Mouse (Mus musculus): ENCODE data around the gene Rpl7a. TPM values are rescaled to one million over a fixed set of nuclear protein-coding genes. Genes with fewer than 3 reads are reported as not detected.

Gene Rpl7a
- polyA plus RNA-seq, 1 experiment, result 616 TPM

GRCm38 (mm10) chr2:26941539-26941938, 31.0 kb downstream of the Rpl7a start:
- TF ChIP-seq TAL1 (IDR thresholded peaks at IDR 0.05; ENCODE audit: low read length), result no peak
- no peak for TF ChIP-seq GATA1 (IDR thresholded peaks at IDR 0.05; ENCODE audit: low read length)
- Histone ChIP-seq H3K36me3 (ENCODE audit: control insufficient read depth) (peaks cover 2% of the 10 kb centered on the region; the same call in 1 of the 2 replicates), H3K9me3 (ENCODE audit: control insufficient read depth, low read length) (no peaks in the 10 kb centered on the region), H3K27me3 (ENCODE audit: control insufficient read depth) (no peaks in the 10 kb centered on the region), H3K4me1 (ENCODE audit: control insufficient read depth) (peaks cover 2% of the 10 kb centered on the region; the same call in 1 of the 2 replicates), H3K4me3 (replicated peaks) (no peak overlapping the region)

DNA sequence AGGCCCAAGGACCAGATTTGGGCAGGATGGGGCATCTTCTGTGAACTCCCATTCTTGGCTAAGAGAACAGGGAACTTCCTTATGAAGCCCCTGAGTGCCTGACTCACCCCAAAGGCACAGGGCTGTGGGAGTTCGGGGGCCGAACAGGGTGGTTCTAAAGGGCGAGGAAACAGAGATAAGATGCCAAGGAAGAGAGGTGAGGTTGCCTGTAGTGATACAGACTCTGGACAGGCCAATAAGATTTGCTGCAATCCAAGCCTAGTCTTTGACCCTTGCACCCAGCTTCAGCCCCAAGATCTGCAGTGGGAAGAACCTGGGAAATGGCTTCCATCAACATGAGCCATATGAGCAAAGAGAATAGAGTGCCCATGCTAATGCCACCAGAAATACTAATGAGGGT, 32.7 kb downstream of the Rpl7a start:
- Histone ChIP-seq H3K36me3 (ENCODE audit: control insufficient read depth) (peaks cover 9% of the 10 kb centered on the region), H3K4me3 (replicated peaks) (no peak overlapping the region), H3K9me3 (ENCODE audit: control insufficient read depth, low read length) (no peaks in the 10 kb centered on the region), H3K27me3 (ENCODE audit: control insufficient read depth) (no peaks in the 10 kb centered on the region), H3K4me1 (ENCODE audit: control insufficient read depth) (peaks cover 2% of the 10 kb centered on the region; the same call in 1 of the 2 replicates)
- TF ChIP-seq TAL1 (IDR thresholded peaks at IDR 0.05; ENCODE audit: low read length) (no peak), GATA1 (IDR thresholded peaks at IDR 0.05; ENCODE audit: low read length) (no peak)

DNA sequence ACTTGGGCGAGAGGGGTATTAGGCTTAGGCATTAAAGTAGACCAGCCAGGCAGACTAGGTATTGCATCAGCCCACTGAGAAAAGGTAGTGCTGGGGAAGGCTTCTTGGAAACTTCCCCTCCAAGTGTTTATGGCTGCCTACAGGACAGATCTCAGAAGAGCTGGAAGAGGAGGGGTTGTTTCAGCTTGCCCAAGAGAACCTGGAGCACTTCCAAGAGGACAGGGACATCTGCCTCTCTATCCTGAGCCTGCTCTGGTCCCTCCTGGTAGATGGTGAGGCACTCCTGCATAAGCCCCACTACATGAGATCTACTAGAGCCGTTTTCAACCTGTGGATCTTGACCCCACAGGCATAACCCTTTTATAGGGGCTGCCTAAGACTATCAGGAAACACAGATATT, 39.8 kb downstream of the Rpl7a start:
- no peaks in the 10 kb centered on the region for H3K4me1 ChIP-seq (ENCODE audit: control insufficient read depth)
- no peak overlapping the region for H3K4me3 ChIP-seq (replicated peaks)
- no peaks in the 10 kb centered on the region for H3K27me3 ChIP-seq (ENCODE audit: control insufficient read depth)
- TF ChIP-seq TAL1 (IDR thresholded peaks at IDR 0.05; ENCODE audit: low read length) (no peak), GATA1 (IDR thresholded peaks at IDR 0.05; ENCODE audit: low read length) (no peak)
- peaks cover 76% of the 10 kb centered on the region for H3K36me3 ChIP-seq (ENCODE audit: control insufficient read depth)
- no peaks in the 10 kb centered on the region for H3K9me3 ChIP-seq (ENCODE audit: control insufficient read depth, low read length)

- no peaks in the 10 kb centered on the region for H3K27me3 ChIP-seq (ENCODE audit: control insufficient read depth)
- H3K9me3 ChIP-seq (ENCODE audit: control insufficient read depth, low read length), result no peaks in the 10 kb centered on the region
- H3K4me1 ChIP-seq (ENCODE audit: control insufficient read depth), result no peaks in the 10 kb centered on the region
- H3K4me3 ChIP-seq (replicated peaks), result no peak overlapping the region
- H3K36me3 ChIP-seq (ENCODE audit: control insufficient read depth), result peaks cover 85% of the 10 kb centered on the region
- TF ChIP-seq GATA1 (IDR thresholded peaks at IDR 0.05; ENCODE audit: low read length), result no peak
- no peak for TF ChIP-seq TAL1 (IDR thresholded peaks at IDR 0.05; ENCODE audit: low read length)
Measured at GRCm38 (mm10) chr2:26951346-26951905, 40.9 kb downstream of the Rpl7a start.

DNA sequence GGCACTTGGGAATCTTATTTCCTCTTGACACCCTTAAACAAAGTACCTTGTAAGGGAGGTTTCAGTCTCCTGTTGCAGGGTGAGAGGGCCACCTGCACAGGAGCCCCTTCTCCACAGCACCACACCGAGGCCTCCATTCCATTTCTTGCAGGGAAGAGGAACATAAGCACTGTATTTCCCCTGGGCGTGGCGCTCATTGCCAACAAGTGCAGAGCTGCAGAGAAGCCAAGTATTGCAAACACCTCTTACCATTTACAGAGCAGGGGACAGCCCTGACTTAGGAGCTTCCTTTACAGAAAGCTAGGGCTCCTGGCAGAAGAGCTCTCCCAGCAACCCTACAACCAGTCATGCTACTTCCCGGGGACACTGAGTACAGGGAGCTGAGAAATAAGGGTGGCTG, 41.6 kb downstream of the Rpl7a start:
- TF ChIP-seq GATA1 (IDR thresholded peaks at IDR 0.05; ENCODE audit: low read length) (no peak), TAL1 (IDR thresholded peaks at IDR 0.05; ENCODE audit: low read length) (no peak)
- H3K36me3 ChIP-seq (ENCODE audit: control insufficient read depth), result peaks cover 91% of the 10 kb centered on the region
- no peak overlapping the region for H3K4me3 ChIP-seq (replicated peaks)
- no peaks in the 10 kb centered on the region for H3K4me1 ChIP-seq (ENCODE audit: control insufficient read depth)
- H3K27me3 ChIP-seq (ENCODE audit: control insufficient read depth), result no peaks in the 10 kb centered on the region
- no peaks in the 10 kb centered on the region for H3K9me3 ChIP-seq (ENCODE audit: control insufficient read depth, low read length)

DNA sequence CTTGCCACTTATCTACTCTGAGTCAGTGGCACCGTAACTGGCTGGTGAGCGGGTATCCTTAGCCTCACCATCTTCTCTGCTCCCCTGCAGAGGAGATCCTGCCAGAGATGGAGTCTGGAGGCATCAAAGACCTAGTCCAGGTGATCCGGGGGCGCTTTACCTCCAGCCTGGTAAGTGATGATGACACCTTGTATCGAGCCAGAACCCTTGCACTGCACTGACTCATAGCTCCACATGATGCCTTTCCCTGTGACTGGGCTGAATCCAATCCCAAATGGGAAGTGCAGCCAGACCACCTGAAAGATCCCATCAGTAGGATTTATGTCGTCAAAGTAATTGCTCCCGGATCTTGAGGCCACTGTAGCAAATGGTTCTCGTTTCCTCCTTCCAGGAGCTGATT, 42.3 kb downstream of the Rpl7a start:
- no peaks in the 10 kb centered on the region for H3K4me1 ChIP-seq (ENCODE audit: control insufficient read depth)
- H3K4me3 ChIP-seq (replicated peaks), result no peak overlapping the region
- peaks cover 93% of the 10 kb centered on the region for H3K36me3 ChIP-seq (ENCODE audit: control insufficient read depth)
- TF ChIP-seq GATA1 (IDR thresholded peaks at IDR 0.05; ENCODE audit: low read length), result no peak
- TF ChIP-seq TAL1 (IDR thresholded peaks at IDR 0.05; ENCODE audit: low read length), result no peak
- no peaks in the 10 kb centered on the region for H3K9me3 ChIP-seq (ENCODE audit: control insufficient read depth, low read length)
- no peaks in the 10 kb centered on the region for H3K27me3 ChIP-seq (ENCODE audit: control insufficient read depth)

DNA sequence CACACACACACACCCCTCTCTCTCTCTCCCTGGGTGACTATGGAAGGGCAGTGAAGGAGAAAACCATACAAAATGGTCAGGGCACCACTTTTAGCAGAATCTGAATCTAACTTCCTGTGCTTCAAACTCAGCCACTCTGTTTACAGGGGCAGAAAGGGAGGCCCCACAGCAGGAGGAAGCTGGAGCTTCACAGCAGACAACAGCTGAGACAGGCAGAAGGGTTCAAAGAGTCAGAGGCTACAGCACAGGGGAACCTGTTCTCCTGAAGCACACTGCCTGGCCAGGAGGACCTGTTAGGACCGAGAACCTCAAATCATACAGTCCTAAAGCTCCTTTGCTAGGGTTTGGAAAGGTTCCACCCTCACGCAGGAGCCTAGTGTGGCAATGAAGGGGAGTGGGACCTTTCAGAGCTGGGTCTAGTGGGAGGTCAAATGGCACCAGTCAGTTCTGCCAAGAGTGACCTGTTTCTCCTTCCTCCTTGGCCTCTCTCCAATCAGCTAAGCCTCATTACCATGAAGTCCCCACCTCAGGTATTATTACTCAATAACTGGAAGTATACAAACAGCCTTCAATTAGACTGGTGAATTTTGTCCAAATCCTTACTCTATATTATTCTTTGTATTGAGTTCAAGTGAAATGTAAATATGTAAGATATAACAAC, 44.3 kb downstream of the Rpl7a start:
- Histone ChIP-seq H3K27me3 (ENCODE audit: control insufficient read depth) (no peaks in the 10 kb centered on the region), H3K4me1 (ENCODE audit: control insufficient read depth) (no peaks in the 10 kb centered on the region), H3K4me3 (replicated peaks) (no peak overlapping the region), H3K36me3 (ENCODE audit: control insufficient read depth) (peaks cover 95% of the 10 kb centered on the region), H3K9me3 (ENCODE audit: control insufficient read depth, low read length) (no peaks in the 10 kb centered on the region)
- no peak for TF ChIP-seq TAL1 (IDR thresholded peaks at IDR 0.05; ENCODE audit: low read length)
- TF ChIP-seq GATA1 (IDR thresholded peaks at IDR 0.05; ENCODE audit: low read length), result no peak

DNA sequence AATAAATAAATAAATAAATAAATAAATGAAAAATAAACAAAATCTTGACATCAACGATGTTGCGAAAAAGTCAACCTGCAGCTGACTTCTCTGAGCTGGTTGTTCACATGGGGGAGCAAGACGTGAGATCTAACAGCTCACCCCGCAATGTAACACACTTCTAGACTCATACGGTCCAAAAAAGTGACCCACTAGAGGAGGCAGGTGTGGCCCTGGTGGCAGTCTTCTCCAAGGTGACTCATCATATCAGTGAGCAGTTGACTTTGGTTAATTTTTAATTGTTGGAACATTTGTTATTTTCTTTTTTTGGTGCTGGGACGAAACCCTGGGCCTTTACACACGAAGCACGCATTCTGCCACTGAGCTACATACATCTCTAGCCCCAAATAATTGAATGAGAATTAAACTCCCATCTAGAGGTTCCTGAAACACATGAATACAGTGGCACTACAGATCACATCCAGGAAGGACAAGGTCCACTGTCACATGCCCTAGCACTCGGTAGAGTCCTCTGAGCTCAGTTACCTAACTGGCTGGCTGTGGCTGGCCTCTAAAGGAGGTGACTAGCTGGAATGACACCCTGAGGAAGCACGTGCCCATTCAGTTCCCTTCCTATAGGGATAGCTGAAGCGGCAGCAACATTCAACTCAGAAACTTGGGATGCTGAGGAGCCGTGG, 46.4 kb downstream of the Rpl7a start:
- no peak overlapping the region for H3K4me3 ChIP-seq (replicated peaks)
- H3K4me1 ChIP-seq (ENCODE audit: control insufficient read depth), result peaks cover 11% of the 10 kb centered on the region
- H3K9me3 ChIP-seq (ENCODE audit: control insufficient read depth, low read length), result no peaks in the 10 kb centered on the region
- peaks cover 95% of the 10 kb centered on the region for H3K36me3 ChIP-seq (ENCODE audit: control insufficient read depth)
- H3K27me3 ChIP-seq (ENCODE audit: control insufficient read depth), result no peaks in the 10 kb centered on the region
- TF ChIP-seq TAL1 (IDR thresholded peaks at IDR 0.05; ENCODE audit: low read length) (no peak), GATA1 (IDR thresholded peaks at IDR 0.05; ENCODE audit: low read length) (no peak)

DNA sequence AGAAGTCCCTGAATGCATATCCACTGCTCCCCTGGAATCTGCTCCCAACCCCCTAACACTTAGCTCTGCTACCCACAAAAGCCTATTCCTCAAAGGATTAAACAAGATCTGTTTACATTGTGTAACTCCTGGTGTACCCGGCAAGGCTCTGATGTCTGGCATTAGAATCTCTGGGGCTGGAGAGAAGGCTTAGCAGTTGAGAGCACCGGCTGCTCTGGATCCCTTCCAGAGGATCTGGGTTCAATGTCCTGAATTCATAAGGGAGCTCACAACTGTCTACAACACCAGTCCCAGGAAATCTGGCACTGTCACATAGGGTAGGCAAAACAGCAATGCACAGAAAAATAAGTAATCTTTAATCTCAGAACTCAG, 46.9 kb downstream of the Rpl7a start:
- Histone ChIP-seq H3K9me3 (ENCODE audit: control insufficient read depth, low read length) (no peaks in the 10 kb centered on the region), H3K4me3 (replicated peaks) (no peak overlapping the region), H3K36me3 (ENCODE audit: control insufficient read depth) (peaks cover 95% of the 10 kb centered on the region), H3K4me1 (ENCODE audit: control insufficient read depth) (peaks cover 16% of the 10 kb centered on the region), H3K27me3 (ENCODE audit: control insufficient read depth) (no peaks in the 10 kb centered on the region)
- no peak for TF ChIP-seq TAL1 (IDR thresholded peaks at IDR 0.05; ENCODE audit: low read length)
- no peak for TF ChIP-seq GATA1 (IDR thresholded peaks at IDR 0.05; ENCODE audit: low read length)
